Mouse (Mus musculus): ENCODE data around the gene Myzap. TPM values are rescaled to one million over a fixed set of nuclear protein-coding genes. Genes with fewer than 3 reads are reported as not detected.
A peak's percentile ranks its signal among the peaks of the same experiment; 100 is the strongest.

Myzap gene
- polyA plus RNA-seq, 1 experiment = 66.1 TPM

DNA sequence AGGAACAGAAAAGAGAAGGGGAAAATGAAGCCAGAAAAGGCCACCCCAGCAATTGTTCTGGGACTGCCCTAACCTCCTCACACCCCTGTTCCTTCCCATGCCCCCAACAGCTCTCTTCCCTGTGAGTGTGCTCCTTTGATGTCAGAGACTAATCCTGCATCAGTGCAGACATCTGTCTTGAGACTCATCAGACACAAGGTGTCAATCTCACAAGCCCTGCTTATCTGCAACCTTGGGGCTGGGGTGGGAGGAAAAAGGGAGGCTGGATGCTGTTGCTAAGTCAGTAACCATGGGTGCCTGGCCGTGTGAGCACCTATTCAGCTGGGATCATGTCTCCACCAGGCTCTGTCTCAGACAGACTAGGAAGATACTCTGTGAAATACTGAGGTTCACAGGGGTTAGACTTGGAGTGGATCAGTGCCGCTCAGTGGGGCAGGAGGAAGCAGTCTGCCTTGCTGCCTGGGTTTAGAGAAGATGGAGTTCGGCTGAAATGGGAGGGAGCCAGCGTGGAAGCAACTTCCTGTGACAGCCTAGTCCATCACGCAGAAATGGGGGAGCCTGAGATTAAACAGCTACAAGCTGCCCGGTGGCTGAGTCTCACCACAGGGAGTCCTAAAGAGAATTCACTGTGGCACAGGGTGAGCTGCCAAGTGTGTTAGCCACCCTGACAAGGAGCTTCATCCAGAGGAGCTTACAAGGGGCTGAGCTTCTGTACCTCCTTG lies 12.9 kb upstream of the Myzap start:
- no peak for DNase-seq (ENCODE audit: low spot score)

DNA sequence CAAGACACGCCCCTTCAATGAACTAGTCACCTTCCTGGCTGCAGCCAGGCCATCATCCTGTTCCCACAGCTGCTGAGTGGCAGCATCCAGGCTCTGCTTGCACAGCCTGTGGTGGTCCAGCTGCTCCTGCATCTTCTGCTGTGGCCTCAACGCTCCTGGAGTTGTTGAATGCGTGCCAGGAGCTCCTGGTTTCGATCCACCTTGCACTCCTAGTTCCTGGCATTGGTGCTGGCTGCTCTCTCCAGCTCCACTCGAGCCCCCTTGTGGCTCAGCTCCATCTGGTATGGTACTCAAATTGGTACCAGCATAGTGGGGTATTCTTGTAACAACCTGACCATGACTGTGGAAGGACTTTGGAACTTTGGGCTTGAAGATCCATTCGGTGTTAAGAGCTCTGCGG lies 7.7 kb upstream of the Myzap start:
- DNase-seq (ENCODE audit: low spot score) = no peak

GRCm38 (mm10) chr9:71596888-71597287 lies 4.7 kb upstream of the Myzap start:
- DNase-seq (ENCODE audit: low spot score) = no peak

GRCm38 (mm10) chr9:71592577-71593285 lies 571 bp upstream of the Myzap start:
- no peak for DNase-seq (ENCODE audit: low spot score)

- no peak for DNase-seq (ENCODE audit: low spot score)
Observed at GRCm38 (mm10) chr9:71591106-71591505, 1.1 kb downstream of the Myzap start.

DNA sequence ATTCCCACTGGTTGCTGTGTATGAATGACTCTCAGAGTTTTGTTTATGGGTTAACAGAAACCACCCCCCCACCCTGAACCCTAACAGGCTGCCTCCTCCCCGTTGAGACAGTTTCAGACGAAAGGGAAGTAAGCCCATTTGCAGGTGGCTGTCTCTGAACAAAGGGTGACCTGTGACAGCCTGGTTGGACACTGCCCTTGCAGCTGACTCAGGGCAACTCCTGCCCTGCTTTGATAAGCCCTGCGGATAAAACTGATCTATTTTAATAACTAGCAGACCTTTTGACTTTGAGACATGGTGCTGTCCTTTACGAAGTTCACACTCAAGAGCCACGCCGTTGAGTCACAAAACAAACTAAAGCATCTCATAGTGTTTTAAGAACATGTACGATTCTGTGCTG lies 2.4 kb downstream of the Myzap start:
- DNase-seq (ENCODE audit: low spot score) = no peak

- no peak for DNase-seq (ENCODE audit: low spot score)
Observed at GRCm38 (mm10) chr9:71588930-71589592, 3.1 kb downstream of the Myzap start.

DNA sequence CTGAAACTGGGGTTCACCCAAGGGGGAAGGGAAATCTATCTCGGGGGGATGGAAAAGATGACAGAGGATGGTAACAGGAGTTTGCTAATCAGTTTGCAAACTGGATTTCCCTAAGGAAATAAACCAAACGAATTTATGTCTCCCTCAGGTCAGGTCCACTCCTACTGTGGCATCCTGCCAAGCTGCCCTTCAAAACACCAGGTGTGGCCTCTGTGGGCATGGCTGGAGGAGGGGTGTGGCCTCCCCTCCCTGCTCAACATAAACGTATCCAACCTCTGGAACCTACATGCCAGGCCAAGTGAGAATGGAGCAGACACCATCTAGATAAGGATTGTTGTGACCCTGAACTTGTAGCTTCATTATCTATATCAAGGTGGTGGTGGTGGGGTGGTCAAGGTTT lies 5.8 kb downstream of the Myzap start:
- DNase-seq (ENCODE audit: low spot score) = no peak

GRCm38 (mm10) chr9:71582771-71583170 lies 9.4 kb downstream of the Myzap start:
- DNase-seq (ENCODE audit: low spot score) = no peak

- no peak for DNase-seq (ENCODE audit: low spot score)
Observed at GRCm38 (mm10) chr9:71578896-71579564, 13.1 kb downstream of the Myzap start.

DNA sequence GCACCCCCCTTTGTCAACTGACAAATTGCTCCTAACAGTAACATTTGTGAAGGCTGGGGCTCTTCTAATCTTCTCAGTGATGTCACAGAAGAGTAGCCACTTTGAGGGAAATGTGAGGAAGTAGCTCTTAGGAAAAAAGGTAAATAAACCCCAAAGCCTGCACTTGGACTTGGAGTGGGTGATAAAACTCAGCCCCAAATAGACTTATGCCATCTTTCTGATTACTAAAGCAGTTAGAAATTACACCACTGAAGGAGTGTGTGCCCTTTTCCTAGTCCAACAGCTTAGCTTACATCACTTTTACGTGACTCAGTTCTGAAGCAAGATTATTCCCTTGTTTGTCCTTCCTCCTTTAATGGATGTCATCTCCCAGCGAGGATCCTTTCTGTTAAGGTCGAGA lies 17.7 kb downstream of the Myzap start:
- no peak for DNase-seq (ENCODE audit: low spot score)

GRCm38 (mm10) chr9:71573771-71574340 lies 18.3 kb downstream of the Myzap start:
- DNase-seq (ENCODE audit: low spot score) = no peak

DNA sequence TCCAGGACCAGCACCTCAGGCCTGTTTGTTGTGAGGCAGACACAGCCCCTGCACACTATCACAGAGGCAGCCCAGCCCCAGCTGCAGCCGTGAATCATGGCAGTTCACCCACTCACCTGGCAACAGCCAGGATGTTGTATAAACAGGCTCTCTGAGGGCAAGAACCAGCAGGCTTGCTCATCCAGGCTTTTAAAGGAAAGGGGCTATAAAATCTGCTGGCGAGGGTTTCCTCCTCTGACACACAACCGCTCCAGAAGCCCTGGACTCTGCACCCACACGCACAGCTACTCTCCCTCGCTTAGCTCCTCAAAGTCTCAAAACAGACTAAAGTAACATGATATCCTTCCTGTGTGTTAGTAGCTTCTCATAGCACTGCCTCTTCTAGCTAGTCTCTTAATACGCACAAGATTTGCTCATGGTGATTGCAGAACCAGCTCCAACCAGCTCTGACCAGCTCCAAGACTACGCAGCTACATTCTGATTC lies 21.0 kb downstream of the Myzap start:
- DNase-seq (ENCODE audit: low spot score) = peak; percentile 38

- no peak for DNase-seq (ENCODE audit: low spot score)
Observed at GRCm38 (mm10) chr9:71570170-71570569, 22.0 kb downstream of the Myzap start.

- no peak for DNase-seq (ENCODE audit: low spot score)
Observed at GRCm38 (mm10) chr9:71568323-71568942, 23.7 kb downstream of the Myzap start.

GRCm38 (mm10) chr9:71567391-71567790 lies 24.8 kb downstream of the Myzap start:
- DNase-seq (ENCODE audit: low spot score) = no peak

DNA sequence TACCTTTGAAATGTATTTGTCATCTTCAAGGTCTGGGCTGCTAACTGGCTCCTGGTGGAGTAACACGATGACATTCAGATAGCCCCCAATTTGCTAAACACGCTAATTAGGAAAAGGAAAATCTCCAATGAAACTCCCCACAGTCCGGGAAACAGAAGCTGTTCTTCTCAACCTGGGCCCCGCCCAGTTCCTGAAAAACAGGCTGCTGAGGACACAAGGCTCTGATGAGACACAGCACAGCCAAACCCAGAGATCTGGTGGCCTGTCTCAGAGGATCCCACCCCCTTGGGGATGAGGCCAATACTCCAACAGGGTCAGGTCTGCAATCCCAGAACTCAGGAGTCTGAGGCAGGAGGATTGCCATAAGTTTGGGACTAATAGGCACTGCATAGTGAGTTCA lies 25.4 kb downstream of the Myzap start:
- no peak for DNase-seq (ENCODE audit: low spot score)

GRCm38 (mm10) chr9:71557737-71558136 lies 34.4 kb downstream of the Myzap start:
- no peak for DNase-seq (ENCODE audit: low spot score)

- DNase-seq (ENCODE audit: low spot score) = no peak
Observed at GRCm38 (mm10) chr9:71554001-71554400, 38.2 kb downstream of the Myzap start.

GRCm38 (mm10) chr9:71550176-71550575 lies 42.0 kb downstream of the Myzap start:
- no peak for DNase-seq (ENCODE audit: low spot score)

DNA sequence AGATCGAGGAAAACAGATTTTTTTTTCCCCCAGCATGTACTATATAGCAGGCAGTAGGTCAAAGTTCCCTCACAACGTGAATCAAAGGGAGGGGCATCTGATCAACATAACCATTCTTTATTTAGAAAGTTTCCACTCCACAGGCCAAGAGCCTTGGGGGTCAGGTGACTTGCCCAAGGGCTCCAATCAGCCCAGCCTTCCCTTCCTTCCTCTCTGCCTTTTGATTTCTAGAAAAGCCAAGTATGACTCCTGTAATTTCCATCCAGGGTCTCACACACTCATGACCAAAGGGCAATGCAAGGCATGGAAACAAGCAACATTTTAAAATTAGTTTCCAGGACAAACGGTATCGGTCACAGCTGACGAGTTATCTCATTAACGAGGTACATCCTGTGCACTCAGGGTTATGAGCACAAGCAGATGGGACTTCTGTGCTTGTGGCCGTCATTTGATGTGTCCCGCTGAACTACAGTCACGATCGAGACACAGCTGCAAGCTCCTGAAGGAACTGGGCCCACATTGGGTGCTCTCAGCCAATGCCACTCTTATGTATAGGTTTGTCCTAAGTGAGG lies 44.4 kb downstream of the Myzap start:
- DNase-seq (ENCODE audit: low spot score) = no peak

All from urinary bladder, adult 2 months (tissue).